Mouse (Mus musculus): Measurements from ENCODE around the gene Tmem106a.

DNA sequence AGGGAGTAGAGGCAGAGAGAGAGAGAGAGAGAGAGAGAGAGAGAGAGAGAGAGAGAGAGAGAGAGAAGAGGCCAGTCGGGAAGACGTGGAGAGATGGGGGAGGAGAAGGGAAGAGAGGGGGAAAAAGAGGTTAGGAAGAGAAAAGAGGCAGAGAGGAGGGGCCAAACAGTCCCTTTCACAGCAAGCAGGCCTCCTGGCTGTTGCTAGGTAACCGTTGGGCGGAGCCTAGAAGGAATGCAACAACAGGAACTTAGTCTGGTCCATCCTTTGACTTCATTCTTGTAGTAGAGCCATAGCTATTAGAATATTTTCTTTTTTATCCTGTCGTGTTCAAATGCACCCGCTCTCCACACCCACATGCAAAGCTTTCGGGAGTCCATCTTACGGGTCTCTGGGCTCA is 35.8 kb downstream of the Tmem106a start:
- TF ChIP-seq CTCF (IDR thresholded peaks at IDR 0.05; ENCODE audit: low read depth) (no peak), EP300 (IDR thresholded peaks at IDR 0.05; ENCODE audit: low read depth) (no peak)

Data from heart, postnatal 0 days (tissue).